Mouse (Mus musculus) urinary bladder, postnatal 25 days (tissue): ENCODE data around the gene Mgat4e.

ENCODE experiments used
- DNase-seq: peaks from one replicate; pipeline ENCODE4 v3.0.0; 2022; ENCODE audit warnings: low spot score

The Mgat4e gene

GRCm38 (mm10) chr1:134513312-134513860 is 36.1 kb downstream of the Mgat4e start:
- peak; percentile 54 for DNase-seq

DNA sequence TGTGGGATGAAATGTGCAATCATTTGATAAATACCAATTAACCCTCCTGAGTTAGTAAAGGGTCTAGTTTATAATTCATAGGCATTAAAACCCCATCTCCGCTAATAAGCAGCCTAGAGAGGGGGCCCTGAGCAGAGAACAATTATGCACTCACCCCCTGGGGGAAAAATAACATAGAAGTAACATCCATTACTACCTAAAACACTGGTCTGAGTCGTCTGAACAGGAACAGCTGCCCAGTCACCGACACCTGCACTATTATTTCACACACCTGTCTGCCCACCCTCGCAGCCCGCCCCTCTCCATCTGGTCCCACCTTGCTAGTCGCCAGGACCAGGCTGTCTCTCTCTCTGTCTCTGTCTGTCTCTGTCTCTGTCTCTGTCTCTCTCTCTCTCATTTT is 36.9 kb downstream of the Mgat4e start:
- no peak for DNase-seq

DNA sequence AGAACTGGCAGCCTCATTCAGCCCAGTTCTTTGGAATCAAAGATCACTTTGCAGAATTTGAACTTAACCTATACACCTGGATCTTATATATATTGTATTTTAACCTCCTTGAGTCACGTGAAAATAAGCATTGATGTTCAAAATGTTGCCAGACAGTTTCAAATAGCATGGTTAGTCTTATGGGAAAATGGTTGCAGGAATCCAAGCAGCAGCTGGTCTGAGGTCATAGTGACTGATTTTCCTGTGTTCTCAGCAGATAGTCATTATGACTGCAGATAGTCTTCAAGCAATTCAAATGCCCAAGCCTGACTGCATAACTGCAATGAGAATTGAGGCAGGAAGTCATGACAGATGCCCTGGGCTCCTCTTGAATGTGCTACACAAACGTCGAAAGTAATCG is 37.3 kb downstream of the Mgat4e start:
- DNase-seq, result no peak

DNA sequence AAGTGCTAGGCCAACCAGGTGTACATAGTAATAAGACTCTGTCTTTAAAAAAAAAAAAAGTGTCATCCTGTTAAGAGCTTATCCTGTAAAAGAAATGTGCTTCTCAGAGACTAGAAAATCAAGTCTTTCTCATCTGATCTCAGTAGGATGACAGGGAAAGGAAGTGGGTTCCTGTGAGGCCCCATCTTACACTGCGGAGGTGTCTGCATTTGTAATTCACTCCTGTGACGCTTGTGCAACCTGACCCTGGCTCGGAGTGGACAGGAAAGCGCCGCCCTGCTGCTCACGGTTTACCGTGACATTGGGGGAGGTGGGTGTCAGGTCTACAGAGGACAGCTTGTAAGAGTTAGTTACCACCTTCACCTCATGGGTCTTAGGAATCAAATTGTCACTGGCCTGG is 39.5 kb downstream of the Mgat4e start:
- DNase-seq, result no peak

DNA sequence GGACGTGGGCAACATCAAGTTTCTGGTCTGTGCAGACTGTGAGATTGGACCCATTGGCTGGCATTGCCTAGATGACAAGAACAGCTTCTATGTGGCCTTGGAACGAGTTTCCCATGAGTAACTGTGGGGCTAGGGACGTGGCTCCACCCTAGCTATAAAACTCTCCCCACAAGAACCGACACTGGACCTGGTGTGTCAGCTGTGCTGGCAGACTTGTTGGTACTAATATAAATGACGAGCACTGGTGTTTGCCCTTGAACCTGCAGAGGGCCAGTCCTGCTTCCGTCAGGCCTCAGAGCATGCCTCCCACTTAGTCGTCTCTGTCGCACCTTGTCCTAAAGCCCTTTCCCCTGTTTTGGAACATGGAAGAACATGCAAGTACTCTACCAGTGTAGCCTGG is 43.3 kb downstream of the Mgat4e start:
- no peak for DNase-seq

GRCm38 (mm10) chr1:134500916-134501315 is 48.6 kb downstream of the Mgat4e start:
- DNase-seq, result no peak

- DNase-seq, result no peak
These were observed 53.5 kb downstream of the Mgat4e start for GRCm38 (mm10) chr1:134495991-134496390.

DNA sequence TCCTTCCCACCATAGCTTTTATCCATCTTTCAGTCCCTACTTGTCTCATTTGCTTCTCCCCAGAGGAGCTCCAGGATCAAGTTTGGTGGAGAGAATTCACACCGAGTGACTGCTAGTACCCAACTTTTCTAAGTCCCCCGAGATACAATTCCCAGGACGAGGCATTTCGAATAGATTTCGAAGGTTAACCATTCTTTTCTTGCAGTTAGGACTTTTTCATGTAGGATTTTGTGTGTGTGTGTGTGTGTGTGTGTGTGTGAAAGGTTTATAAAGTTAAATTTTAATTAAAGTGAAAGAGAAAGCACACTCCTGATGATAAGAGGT is 54.3 kb downstream of the Mgat4e start:
- DNase-seq, result no peak

DNA sequence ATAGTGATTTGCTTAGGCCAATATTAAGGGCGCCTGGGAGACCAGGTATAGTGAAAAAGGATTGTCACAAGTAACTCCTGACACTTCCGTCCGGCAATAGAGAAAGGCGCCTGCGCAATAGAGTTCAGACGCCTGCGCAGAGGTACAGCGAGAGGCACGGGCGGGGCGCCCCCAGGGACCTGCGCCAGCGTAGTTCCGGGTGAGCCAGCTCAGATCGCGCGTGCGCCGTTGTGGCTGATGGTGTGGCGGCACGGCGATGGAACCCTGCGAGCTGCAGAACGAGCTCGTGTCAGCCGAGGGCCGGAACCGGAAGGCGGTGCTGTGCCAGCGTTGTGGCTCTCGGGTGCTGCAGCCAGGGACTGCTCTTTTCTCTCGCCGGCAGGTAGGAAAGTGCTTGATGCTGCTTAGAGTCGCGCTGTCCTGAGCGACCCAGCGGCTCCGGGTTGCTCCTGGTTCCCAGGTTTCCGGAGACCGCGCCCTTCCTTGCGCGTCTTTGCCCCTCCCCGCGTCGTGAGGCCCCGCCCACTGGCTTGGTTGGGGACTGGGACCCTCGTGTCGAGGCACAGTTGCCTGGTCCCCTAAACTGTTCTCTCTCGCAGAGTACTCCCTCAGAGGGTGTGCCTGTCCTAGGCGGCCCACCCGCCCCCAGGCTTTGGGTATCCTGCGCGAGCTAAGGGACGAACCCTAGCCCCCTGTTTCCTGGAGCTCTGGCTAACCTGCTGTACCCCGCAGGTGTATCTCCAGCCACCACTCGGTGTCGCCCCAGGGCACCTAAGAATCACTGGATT is 54.9 kb downstream of the Mgat4e start, which contains the start of gene Rabif:
TSS of gene Rabif (plus strand) at position 221 of the 788 bp plus-strand sequence.
- peak; percentile 98 for DNase-seq

GRCm38 (mm10) chr1:134493956-134494355 is 55.5 kb downstream of the Mgat4e start:
- DNase-seq, result no peak

DNA sequence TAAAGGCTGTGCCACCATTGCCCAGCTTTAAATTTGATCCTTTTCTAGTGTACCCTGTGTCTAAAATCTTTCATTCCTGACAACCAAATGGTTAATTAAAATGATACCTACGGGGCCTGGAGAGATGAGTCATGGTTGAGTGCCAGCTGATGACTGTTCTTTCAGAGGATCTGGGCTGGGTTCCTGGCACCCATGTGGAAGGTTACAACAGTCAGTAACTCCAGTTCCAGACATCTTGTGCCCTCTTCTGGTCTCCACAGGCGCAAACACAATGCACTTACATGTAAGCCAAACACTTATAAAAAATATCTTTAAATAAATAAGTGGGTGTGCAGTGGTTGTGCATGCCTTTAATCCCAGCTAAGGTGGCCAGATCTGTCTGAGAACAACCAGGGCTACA is 56.0 kb downstream of the Mgat4e start:
- DNase-seq, result no peak

DNA sequence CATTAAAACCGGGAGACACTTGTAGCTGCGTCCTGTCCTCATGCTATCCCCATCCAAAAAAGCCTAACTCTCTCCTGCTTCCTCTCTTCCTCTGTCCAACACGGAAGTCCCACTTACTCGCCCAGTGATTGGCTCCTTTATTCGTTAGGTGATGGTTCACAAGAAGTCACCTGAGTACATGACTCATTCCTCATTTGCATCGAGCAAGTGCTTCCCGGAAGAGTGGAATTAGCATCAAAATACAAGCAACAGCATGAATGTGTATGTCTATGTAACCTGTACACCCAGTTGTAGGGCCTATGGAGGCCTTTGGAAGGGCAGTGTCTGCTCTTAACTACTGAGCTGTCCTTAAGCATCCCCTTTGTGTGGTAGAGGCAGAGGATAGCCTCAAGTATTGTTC is 57.2 kb downstream of the Mgat4e start:
- no peak for DNase-seq
